Mouse (Mus musculus): ENCODE measurements around the gene Ctnnd2. TPM values are rescaled to one million over a fixed set of nuclear protein-coding genes. Genes with fewer than 3 reads are reported as not detected.

Gene Ctnnd2
- total RNA-seq, 2 experiments from 2014 or later, result 223 to 229 TPM

GRCm38 (mm10) chr15:30191931-30192668 lies 19.7 kb downstream of the Ctnnd2 start:
- DNase-seq (ENCODE audit: low spot score in 2 of 2), result peak; percentile 66 to 75
- TF ChIP-seq CTCF (conservative IDR thresholded peaks at IDR 0.05), result no peak
- no peak overlapping the region for H3K4me3 ChIP-seq
- peak overlapping the region; percentile 64; the same call in 1 of the 2 replicates for H3K27ac ChIP-seq

- no peak for TF ChIP-seq CTCF (conservative IDR thresholded peaks at IDR 0.05)
- H3K4me3 ChIP-seq, result no peak overlapping the region
- no peak overlapping the region for H3K27ac ChIP-seq
- no peak for DNase-seq (ENCODE audit: low spot score in 2 of 2)
Observed at GRCm38 (mm10) chr15:30198429-30198828, 26.0 kb downstream of the Ctnnd2 start.

- H3K4me3 ChIP-seq, result no peak overlapping the region
- DNase-seq (ENCODE audit: low spot score in 2 of 2), result no peak
- no peak for TF ChIP-seq CTCF (conservative IDR thresholded peaks at IDR 0.05)
- H3K27ac ChIP-seq, result peak overlapping the region; percentile 43; the same call in 1 of the 2 replicates
Observed at GRCm38 (mm10) chr15:30199785-30200184, 27.4 kb downstream of the Ctnnd2 start.

GRCm38 (mm10) chr15:30201211-30201610 lies 28.8 kb downstream of the Ctnnd2 start:
- no peak overlapping the region for H3K4me3 ChIP-seq
- TF ChIP-seq CTCF (conservative IDR thresholded peaks at IDR 0.05), result no peak
- no peak for DNase-seq (ENCODE audit: low spot score in 2 of 2)
- H3K27ac ChIP-seq, result no peak overlapping the region

GRCm38 (mm10) chr15:30201617-30202016 lies 29.2 kb downstream of the Ctnnd2 start:
- no peak overlapping the region for H3K27ac ChIP-seq
- H3K4me3 ChIP-seq, result no peak overlapping the region
- DNase-seq (ENCODE audit: low spot score in 2 of 2), result no peak
- TF ChIP-seq CTCF (conservative IDR thresholded peaks at IDR 0.05), result no peak

- Histone ChIP-seq H3K27ac (no peak overlapping the region), H3K4me3 (no peak overlapping the region)
- DNase-seq (ENCODE audit: low spot score in 2 of 2), result no peak
- TF ChIP-seq CTCF (conservative IDR thresholded peaks at IDR 0.05), result no peak
Observed at GRCm38 (mm10) chr15:30212746-30213145, 40.4 kb downstream of the Ctnnd2 start.

- DNase-seq (ENCODE audit: low spot score in 2 of 2), result peak; percentile 48 to 66
- no peak for TF ChIP-seq CTCF (conservative IDR thresholded peaks at IDR 0.05)
- Histone ChIP-seq H3K27ac (no peak overlapping the region), H3K4me3 (no peak overlapping the region)
Observed at GRCm38 (mm10) chr15:30215871-30216270, 43.5 kb downstream of the Ctnnd2 start.

- no peak for DNase-seq (ENCODE audit: low spot score in 2 of 2)
- Histone ChIP-seq H3K4me3 (no peak overlapping the region), H3K27ac (no peak overlapping the region)
- no peak for TF ChIP-seq CTCF (conservative IDR thresholded peaks at IDR 0.05)
Observed at GRCm38 (mm10) chr15:30229112-30229511, 56.7 kb downstream of the Ctnnd2 start.

GRCm38 (mm10) chr15:30235210-30236034 lies 63.0 kb downstream of the Ctnnd2 start:
- no peak for DNase-seq (ENCODE audit: low spot score in 2 of 2)
- TF ChIP-seq CTCF (conservative IDR thresholded peaks at IDR 0.05), result no peak
- H3K27ac ChIP-seq, result no peak overlapping the region
- no peak overlapping the region for H3K4me3 ChIP-seq

- TF ChIP-seq CTCF (conservative IDR thresholded peaks at IDR 0.05), result no peak
- Histone ChIP-seq H3K27ac (no peak overlapping the region), H3K4me3 (no peak overlapping the region)
- DNase-seq (ENCODE audit: low spot score in 2 of 2), result no peak
Observed at GRCm38 (mm10) chr15:30240881-30241280, 68.5 kb downstream of the Ctnnd2 start.

- H3K4me3 ChIP-seq, result no peak overlapping the region
- TF ChIP-seq CTCF (conservative IDR thresholded peaks at IDR 0.05), result no peak
- H3K27ac ChIP-seq, result no peak overlapping the region
- no peak for DNase-seq (ENCODE audit: low spot score in 2 of 2)
Observed at GRCm38 (mm10) chr15:30268822-30269221, 96.4 kb downstream of the Ctnnd2 start.

- Histone ChIP-seq H3K27ac (peak overlapping the region; percentile 46; the same call in 1 of the 2 replicates), H3K4me3 (peak overlapping the region; percentile 17; the same call in 1 of the 2 replicates)
- no peak for TF ChIP-seq CTCF (conservative IDR thresholded peaks at IDR 0.05)
- DNase-seq (ENCODE audit: low spot score in 2 of 2), result peak; percentile 54 to 72
Observed at GRCm38 (mm10) chr15:30271141-30271572, 98.8 kb downstream of the Ctnnd2 start.

- no peak for DNase-seq (ENCODE audit: low spot score in 2 of 2)
- no peak for TF ChIP-seq CTCF (conservative IDR thresholded peaks at IDR 0.05)
- H3K27ac ChIP-seq, result no peak overlapping the region
- no peak overlapping the region for H3K4me3 ChIP-seq
Observed at GRCm38 (mm10) chr15:30272326-30272725, 99.9 kb downstream of the Ctnnd2 start.
